Mouse (Mus musculus) c-Kit-negative CD71-positive TER-119-positive erythroid progenitor cells, embryonic 14.5 days (primary cell): ENCODE data around the gene C9orf72.

Experiments
- DNase-seq: peaks from one replicate; pipeline ENCODE4 v3.0.0-alpha.2; 2013; ENCODE audit warnings: low read depth, low spot score

Gene C9orf72

GRCm38 (mm10) chr4:35177926-35178645 lies 47.9 kb downstream of the C9orf72 start:
- DNase-seq, result no peak

- no peak for DNase-seq
Measured at GRCm38 (mm10) chr4:35175566-35175965, 50.4 kb downstream of the C9orf72 start.

- no peak for DNase-seq
Measured at GRCm38 (mm10) chr4:35173551-35173950, 52.4 kb downstream of the C9orf72 start.

GRCm38 (mm10) chr4:35172471-35172870 lies 53.5 kb downstream of the C9orf72 start:
- no peak for DNase-seq

GRCm38 (mm10) chr4:35169571-35170125 lies 56.3 kb downstream of the C9orf72 start:
- no peak for DNase-seq

- no peak for DNase-seq
Measured at GRCm38 (mm10) chr4:35167855-35168254, 58.1 kb downstream of the C9orf72 start.

GRCm38 (mm10) chr4:35165947-35166346 lies 60.0 kb downstream of the C9orf72 start:
- no peak for DNase-seq

GRCm38 (mm10) chr4:35165275-35165674 lies 60.7 kb downstream of the C9orf72 start:
- no peak for DNase-seq

- DNase-seq, result no peak
Measured at GRCm38 (mm10) chr4:35157815-35158214, 68.2 kb downstream of the C9orf72 start.

GRCm38 (mm10) chr4:35156751-35157611 lies 69.0 kb downstream of the C9orf72 start, which contains the start of gene Mob3b:
Gene Mob3b, minus strand, starts transcription at chr4:35157484.
- DNase-seq, result no peak

- DNase-seq, result no peak
Measured at GRCm38 (mm10) chr4:35156149-35156611, 69.8 kb downstream of the C9orf72 start.

- no peak for DNase-seq
Measured at GRCm38 (mm10) chr4:35155132-35155922, 70.6 kb downstream of the C9orf72 start.

GRCm38 (mm10) chr4:35154051-35154450 lies 71.9 kb downstream of the C9orf72 start:
- DNase-seq, result no peak

- DNase-seq, result no peak
Measured at GRCm38 (mm10) chr4:35151756-35152155, 74.2 kb downstream of the C9orf72 start, which contains the start of gene Ifnk. Gene Ifnk, plus strand, starts transcription at chr4:35152056.

- no peak for DNase-seq
Measured at GRCm38 (mm10) chr4:35150706-35151105, 75.3 kb downstream of the C9orf72 start.

GRCm38 (mm10) chr4:35148326-35148725 lies 77.6 kb downstream of the C9orf72 start:
- no peak for DNase-seq

GRCm38 (mm10) chr4:35146597-35146996 lies 79.4 kb downstream of the C9orf72 start:
- no peak for DNase-seq

- DNase-seq, result no peak
Measured at GRCm38 (mm10) chr4:35145726-35146125, 80.2 kb downstream of the C9orf72 start.

GRCm38 (mm10) chr4:35143472-35144102 lies 82.4 kb downstream of the C9orf72 start:
- DNase-seq, result no peak
